Mouse (Mus musculus) megakaryocyte, adult 5-6 weeks (primary cell): ENCODE measurements around the gene Lpp. TPM values are rescaled to one million over a fixed set of nuclear protein-coding genes. Genes with fewer than 3 reads are reported as not detected.

ENCODE experiments used
- ATAC-seq: 2 replicates; pipeline ENCODE4 v1.8.0; 2016; ENCODE audit warnings: mild to moderate bottlenecking, inconsistent platforms; ENCODE audit not compliant: poor library complexity, severe bottlenecking
- total RNA-seq, 2 experiments: library from RNA; stranded (forward) in 1 of 2; stranded (reverse) in 1 of 2; fragments of 153-499, 151-499 nt in 1 of 2; fragments of 221-1000, 200-1000 nt in 1 of 2; gene quantifications; 2 replicates each; pipeline versions ENCODE4 v1.2.3 to v1.2.4; 2015 to 2017

The Lpp gene
- total RNA-seq, 2 experiments from 2014 or later = 3.1 to 5.1 TPM

- peak; percentile 86 for ATAC-seq
Measured at GRCm38 (mm10) chr16:25024591-25024990, 631.3 kb downstream of the Lpp start.

- ATAC-seq = no peak
Measured at GRCm38 (mm10) chr16:25026191-25026590, 632.9 kb downstream of the Lpp start.

- ATAC-seq = no peak
Measured at GRCm38 (mm10) chr16:25029548-25029947, 636.2 kb downstream of the Lpp start.

GRCm38 (mm10) chr16:25037361-25037760 is 644.1 kb downstream of the Lpp start:
- ATAC-seq = no peak

- peak; percentile 67 for ATAC-seq
Measured at GRCm38 (mm10) chr16:25038529-25038928, 645.2 kb downstream of the Lpp start.

- no peak for ATAC-seq
Measured at GRCm38 (mm10) chr16:25039904-25040303, 646.6 kb downstream of the Lpp start.

GRCm38 (mm10) chr16:25041165-25041564 is 647.9 kb downstream of the Lpp start:
- ATAC-seq = peak; percentile 46

GRCm38 (mm10) chr16:25041855-25042529 is 648.7 kb downstream of the Lpp start:
- peak; percentile 38 for ATAC-seq
